Mouse (Mus musculus): Measurements from ENCODE around the gene Adrm1.

DNA sequence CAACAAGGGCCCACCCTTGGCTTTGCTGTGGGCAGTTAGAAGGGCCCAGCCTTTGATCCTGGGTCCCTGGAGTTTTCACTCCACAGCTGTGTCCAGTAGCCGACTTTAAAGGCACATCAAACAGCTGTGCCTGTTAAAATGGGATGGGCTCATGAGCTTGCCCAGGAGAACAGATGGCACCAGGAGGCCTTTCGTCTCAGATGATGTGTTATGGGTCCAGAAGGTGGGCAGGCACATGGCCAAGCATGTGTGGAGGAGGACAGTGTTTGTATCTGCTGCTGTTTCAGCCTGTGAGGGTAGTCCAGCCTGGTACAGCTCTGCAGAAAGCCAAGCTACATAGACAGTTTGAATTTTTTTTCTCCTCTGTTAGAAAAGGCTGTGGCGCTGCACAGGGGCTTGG, 16.5 kb upstream of the Adrm1 start:
- TF ChIP-seq POLR2A (IDR thresholded peaks at IDR 0.05; ENCODE audit: insufficient read depth, low read depth, low read length) (no peak), CTCF (IDR thresholded peaks at IDR 0.05; ENCODE audit: insufficient read depth, low read depth, low read length) (no peak)
